Mouse (Mus musculus): Measurements from ENCODE around the gene Tmem50b. TPM values are rescaled to one million over a fixed set of nuclear protein-coding genes. Genes with fewer than 3 reads are reported as not detected.

Gene Tmem50b
- polyA plus RNA-seq, 1 experiment: 37.8 TPM

DNA sequence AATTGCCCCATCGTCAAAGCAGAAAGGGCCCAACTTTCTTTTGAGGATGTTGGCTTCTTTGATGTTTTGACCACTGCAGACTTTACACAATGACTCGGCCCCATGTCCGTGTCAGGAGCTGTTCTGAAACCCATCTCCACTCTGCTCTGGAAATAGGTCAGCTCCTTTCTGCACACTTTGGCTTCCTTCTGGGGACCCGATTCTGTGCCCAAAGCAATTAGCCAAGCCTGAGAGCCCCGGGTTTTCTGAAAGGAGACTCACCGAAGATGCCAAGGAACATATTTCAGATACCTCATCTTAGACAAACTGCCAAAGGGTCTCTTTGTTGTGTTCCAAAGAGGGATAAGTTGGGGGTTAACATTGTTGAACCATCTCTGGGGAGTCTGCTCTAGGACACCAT lies 17.0 kb upstream of the Tmem50b start:
- TF ChIP-seq CTCF (IDR thresholded peaks at IDR 0.05; ENCODE audit: borderline replicate concordance, control insufficient read depth, extremely low read depth, insufficient read depth, low read length, poor library complexity) (no peak), POLR2A (IDR thresholded peaks at IDR 0.05; ENCODE audit: control insufficient read depth, extremely low read depth, insufficient read depth, low read length, poor library complexity) (no peak)
- Histone ChIP-seq H3K36me3 (ENCODE audit: control insufficient read depth, insufficient read depth, low read length) (no peaks in the 10 kb centered on the region), H3K27me3 (ENCODE audit: control insufficient read depth, insufficient read depth, low read length) (no peaks in the 10 kb centered on the region), H3K4me3 (ENCODE audit: control insufficient read depth, insufficient read depth, low read length) (no peak overlapping the region), H3K27ac (ENCODE audit: control insufficient read depth, insufficient read depth, low read length) (no peak overlapping the region), H3K4me1 (replicated peaks; ENCODE audit: control insufficient read depth, insufficient read depth, low read length) (peaks cover 9% of the 10 kb centered on the region)
- DNase-seq: no peak
- WGBS: 75% methylated on average over 6 of the region's 6 CpGs

- 95% methylated on average over 5 of the region's 5 CpGs for WGBS
- TF ChIP-seq POLR2A (IDR thresholded peaks at IDR 0.05; ENCODE audit: control insufficient read depth, extremely low read depth, insufficient read depth, low read length, poor library complexity): no peak
- no peak for TF ChIP-seq CTCF (IDR thresholded peaks at IDR 0.05; ENCODE audit: borderline replicate concordance, control insufficient read depth, extremely low read depth, insufficient read depth, low read length, poor library complexity)
- H3K4me1 ChIP-seq (replicated peaks; ENCODE audit: control insufficient read depth, insufficient read depth, low read length): peaks cover 7% of the 10 kb centered on the region
- no peak overlapping the region for H3K27ac ChIP-seq (ENCODE audit: control insufficient read depth, insufficient read depth, low read length)
- no peaks in the 10 kb centered on the region for H3K36me3 ChIP-seq (ENCODE audit: control insufficient read depth, insufficient read depth, low read length)
- H3K4me3 ChIP-seq (ENCODE audit: control insufficient read depth, insufficient read depth, low read length): no peak overlapping the region
- H3K27me3 ChIP-seq (ENCODE audit: control insufficient read depth, insufficient read depth, low read length): no peaks in the 10 kb centered on the region
- DNase-seq: no peak
Observed at GRCm38 (mm10) chr16:91612525-91612924, 14.9 kb upstream of the Tmem50b start.

GRCm38 (mm10) chr16:91611248-91611647 lies 13.6 kb upstream of the Tmem50b start:
- Histone ChIP-seq H3K27ac (ENCODE audit: control insufficient read depth, insufficient read depth, low read length) (no peak overlapping the region), H3K36me3 (ENCODE audit: control insufficient read depth, insufficient read depth, low read length) (no peaks in the 10 kb centered on the region), H3K4me3 (ENCODE audit: control insufficient read depth, insufficient read depth, low read length) (no peak overlapping the region), H3K27me3 (ENCODE audit: control insufficient read depth, insufficient read depth, low read length) (no peaks in the 10 kb centered on the region), H3K4me1 (replicated peaks; ENCODE audit: control insufficient read depth, insufficient read depth, low read length) (peaks cover 7% of the 10 kb centered on the region)
- no peak for DNase-seq
- 75% methylated on average over 11 of the region's 11 CpGs for WGBS
- TF ChIP-seq POLR2A (IDR thresholded peaks at IDR 0.05; ENCODE audit: control insufficient read depth, extremely low read depth, insufficient read depth, low read length, poor library complexity) (no peak), CTCF (IDR thresholded peaks at IDR 0.05; ENCODE audit: borderline replicate concordance, control insufficient read depth, extremely low read depth, insufficient read depth, low read length, poor library complexity) (no peak)

DNA sequence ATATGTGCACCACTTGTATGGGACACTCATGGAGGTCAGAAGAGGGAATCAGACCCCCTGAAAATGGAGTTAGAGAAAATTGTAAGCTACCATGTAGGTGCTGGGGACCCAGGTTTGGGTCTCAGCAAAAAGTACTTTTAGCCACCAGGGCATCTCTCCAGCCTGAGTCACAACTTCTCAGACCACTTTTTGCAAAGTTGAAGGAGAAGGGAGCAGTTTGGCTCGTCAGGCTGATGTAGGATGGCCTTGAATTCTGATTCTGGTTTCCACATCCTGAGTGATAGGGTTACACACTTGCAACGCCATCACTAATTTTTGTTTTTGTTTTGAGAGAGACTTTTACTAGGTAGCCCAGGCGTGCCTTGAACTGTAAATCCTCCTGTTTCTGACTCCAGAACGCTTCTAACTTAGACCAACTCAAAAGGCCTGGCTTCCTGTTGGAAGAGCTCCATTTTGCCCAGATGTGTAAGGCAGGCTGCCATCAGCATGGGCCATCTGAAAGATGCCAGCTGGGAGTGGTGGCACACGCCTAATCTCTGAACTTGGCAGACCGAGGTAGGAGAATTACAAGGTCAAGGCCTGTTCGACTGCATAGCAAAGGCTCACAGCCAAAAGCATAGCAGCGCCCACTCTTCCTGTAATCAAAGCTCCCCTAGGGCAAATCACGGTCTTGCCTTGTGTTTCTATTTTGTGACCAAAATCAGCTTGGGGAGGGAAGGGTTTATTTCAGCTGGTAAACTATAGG lies 12.1 kb upstream of the Tmem50b start:
- TF ChIP-seq POLR2A (IDR thresholded peaks at IDR 0.05; ENCODE audit: control insufficient read depth, extremely low read depth, insufficient read depth, low read length, poor library complexity) (no peak), CTCF (IDR thresholded peaks at IDR 0.05; ENCODE audit: borderline replicate concordance, control insufficient read depth, extremely low read depth, insufficient read depth, low read length, poor library complexity) (no peak)
- Histone ChIP-seq H3K4me1 (replicated peaks; ENCODE audit: control insufficient read depth, insufficient read depth, low read length) (peaks cover 7% of the 10 kb centered on the region), H3K36me3 (ENCODE audit: control insufficient read depth, insufficient read depth, low read length) (no peaks in the 10 kb centered on the region), H3K27me3 (ENCODE audit: control insufficient read depth, insufficient read depth, low read length) (no peaks in the 10 kb centered on the region), H3K27ac (ENCODE audit: control insufficient read depth, insufficient read depth, low read length) (no peak overlapping the region), H3K4me3 (ENCODE audit: control insufficient read depth, insufficient read depth, low read length) (no peak overlapping the region)
- 87% methylated on average over 9 of the region's 9 CpGs for WGBS
- no peak for DNase-seq

DNA sequence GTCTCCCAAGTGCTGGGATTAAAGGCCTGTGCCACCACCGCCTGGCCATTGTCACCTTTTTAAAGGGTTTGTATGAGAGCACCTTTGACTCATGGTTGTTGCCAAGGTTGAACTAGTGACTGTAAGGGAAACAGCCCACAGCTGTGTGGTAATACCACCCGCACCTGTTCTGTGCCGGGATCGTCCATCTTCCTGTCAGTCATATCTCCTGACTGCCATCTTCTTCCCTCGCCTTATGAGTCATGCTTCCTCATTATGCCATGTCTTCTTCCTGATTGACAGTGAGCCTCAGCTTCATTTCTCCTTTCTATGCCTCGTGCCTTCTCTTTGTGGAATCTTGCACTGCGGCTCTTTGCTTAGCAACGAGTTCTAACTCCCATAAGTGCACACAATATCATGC lies 9.4 kb upstream of the Tmem50b start:
- TF ChIP-seq POLR2A (IDR thresholded peaks at IDR 0.05; ENCODE audit: control insufficient read depth, extremely low read depth, insufficient read depth, low read length, poor library complexity): no peak
- no peak for TF ChIP-seq CTCF (IDR thresholded peaks at IDR 0.05; ENCODE audit: borderline replicate concordance, control insufficient read depth, extremely low read depth, insufficient read depth, low read length, poor library complexity)
- no peak for DNase-seq
- Histone ChIP-seq H3K4me1 (replicated peaks; ENCODE audit: control insufficient read depth, insufficient read depth, low read length) (peaks cover 2% of the 10 kb centered on the region; the same call in 1 of the 2 replicates), H3K4me3 (ENCODE audit: control insufficient read depth, insufficient read depth, low read length) (no peak overlapping the region), H3K27ac (ENCODE audit: control insufficient read depth, insufficient read depth, low read length) (no peak overlapping the region), H3K36me3 (ENCODE audit: control insufficient read depth, insufficient read depth, low read length) (no peaks in the 10 kb centered on the region), H3K27me3 (ENCODE audit: control insufficient read depth, insufficient read depth, low read length) (no peaks in the 10 kb centered on the region)
- WGBS: 78% methylated on average over 8 of the region's 8 CpGs

- no peak for DNase-seq
- 0 out of 2 replicates have a peak, but pooled peaks cover 2% of the 10 kb centered on the region for H3K4me1 ChIP-seq (replicated peaks; ENCODE audit: control insufficient read depth, insufficient read depth, low read length)
- no peak overlapping the region for H3K27ac ChIP-seq (ENCODE audit: control insufficient read depth, insufficient read depth, low read length)
- WGBS: 95% methylated on average over 6 of the region's 6 CpGs
- H3K36me3 ChIP-seq (ENCODE audit: control insufficient read depth, insufficient read depth, low read length): no peaks in the 10 kb centered on the region
- no peaks in the 10 kb centered on the region for H3K27me3 ChIP-seq (ENCODE audit: control insufficient read depth, insufficient read depth, low read length)
- no peak overlapping the region for H3K4me3 ChIP-seq (ENCODE audit: control insufficient read depth, insufficient read depth, low read length)
- TF ChIP-seq CTCF (IDR thresholded peaks at IDR 0.05; ENCODE audit: borderline replicate concordance, control insufficient read depth, extremely low read depth, insufficient read depth, low read length, poor library complexity): no peak
- no peak for TF ChIP-seq POLR2A (IDR thresholded peaks at IDR 0.05; ENCODE audit: control insufficient read depth, extremely low read depth, insufficient read depth, low read length, poor library complexity)
Observed at GRCm38 (mm10) chr16:91605156-91605555, 7.6 kb upstream of the Tmem50b start.
